Mouse (Mus musculus) lung, embryonic 16.5 days (tissue): Measurements from ENCODE around the gene Ehhadh. TPM values are rescaled to one million over a fixed set of nuclear protein-coding genes. Genes with fewer than 3 reads are reported as not detected.

ENCODE experiments used
- ATAC-seq: fragments of 200-750 bp; cut with Nextera tagmentation; 2 replicates; pipeline ENCODE4 v1.8.0; 2017; ENCODE audit warnings: low read depth, mild to moderate bottlenecking, moderate library complexity
- H3K27ac ChIP-seq: fragments of 300-500 bp; sonication (generic); 2 replicates; pipeline ENCODE4 v1.5.1; 2014; ENCODE audit warnings: mild to moderate bottlenecking, control low read depth, low read length
- H3K27me3 ChIP-seq: fragments of 300-500 bp; sonication (generic); 2 replicates; pipeline ENCODE4 v1.6.1; 2014; ENCODE audit warnings: low read depth, low read length, mixed read lengths; ENCODE audit not compliant: control insufficient read depth, insufficient read depth
- H3K36me3 ChIP-seq: fragments of 300-500 bp; sonication (generic); 2 replicates; pipeline ENCODE4 v1.6.1; 2014; ENCODE audit warnings: low read length; ENCODE audit not compliant: control insufficient read depth, insufficient read depth
- H3K4me1 ChIP-seq: fragments of 300-500 bp; sonication (generic); replicated peaks from 2 replicates; pipeline ENCODE4 v1.6.1; 2014; ENCODE audit warnings: low read length, mixed read lengths; ENCODE audit not compliant: control insufficient read depth, insufficient read depth
- H3K4me2 ChIP-seq: fragments of 300-500 bp; sonication (generic); 2 replicates; pipeline ENCODE4 v1.6.1; 2014; ENCODE audit warnings: low read depth, low read length, control low read depth
- H3K4me3 ChIP-seq: fragments of 300-500 bp; sonication (generic); 2 replicates; pipeline ENCODE4 v1.5.1; 2014; ENCODE audit warnings: mild to moderate bottlenecking, low read length, control low read depth
- H3K9ac ChIP-seq: fragments of 300-500 bp; sonication (generic); 2 replicates; pipeline ENCODE4 v1.6.1; 2014; ENCODE audit warnings: low read length, control low read depth
- H3K9me3 ChIP-seq: fragments of 300-500 bp; sonication (generic); 2 replicates; pipeline ENCODE4 v1.6.1; 2016; ENCODE audit warnings: low read length; ENCODE audit not compliant: control insufficient read depth
- WGBS: fragments of 180-500 bp; shearing (Covaris S2); extraction: QIAGEN DNeasy Blood & Tissue Kit; methylation state at CpG from one replicate; pipeline ENCODE4 v1.1.7; 2014; 5-methylcytosine and 5-hydroxymethylcytosine counted together
- polyA plus RNA-seq: library from polyadenylated mRNA; unstranded; fragments of >200 nt; fragmentation: Nextera tagmentation; extraction: Ambion mirVana; gene quantifications from 2 replicates; pipeline ENCODE4 v1.2.1, GENCODE M21; 2015

The Ehhadh gene
- polyA plus RNA-seq, 1 experiment from 2014 or later: 2.4 TPM

DNA sequence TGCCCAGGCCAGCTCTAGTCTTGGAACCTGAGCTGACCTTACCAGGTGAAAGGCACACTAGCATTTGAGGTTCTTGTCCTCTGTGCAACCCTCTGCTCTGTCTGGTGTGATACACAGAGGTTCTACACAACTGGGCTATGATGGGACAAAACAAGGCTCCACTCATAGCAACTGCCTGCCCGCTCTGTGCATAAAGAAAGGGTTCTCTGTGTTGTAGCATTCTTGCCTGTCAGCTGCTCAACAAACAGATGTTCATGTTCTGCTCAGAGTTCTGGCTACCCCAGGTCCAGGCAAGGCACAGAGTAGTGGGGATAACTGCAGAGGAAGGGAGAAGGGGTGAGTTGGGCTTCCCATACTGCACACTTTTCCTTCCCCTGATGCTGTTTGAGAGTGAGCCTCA lies 63.3 kb downstream of the Ehhadh start:
- Histone ChIP-seq H3K4me3 (no peak overlapping the region), H3K9me3 (no peaks in the 10 kb centered on the region), H3K4me1 (peaks cover 3% of the 10 kb centered on the region; the same call in 1 of the 2 replicates), H3K9ac (no peak overlapping the region), H3K36me3 (no peaks in the 10 kb centered on the region), H3K27me3 (no peaks in the 10 kb centered on the region), H3K4me2 (no peak overlapping the region), H3K27ac (no peak overlapping the region)
- 88% methylated on average over 1 of the region's 1 CpGs for WGBS
- ATAC-seq: no peak

DNA sequence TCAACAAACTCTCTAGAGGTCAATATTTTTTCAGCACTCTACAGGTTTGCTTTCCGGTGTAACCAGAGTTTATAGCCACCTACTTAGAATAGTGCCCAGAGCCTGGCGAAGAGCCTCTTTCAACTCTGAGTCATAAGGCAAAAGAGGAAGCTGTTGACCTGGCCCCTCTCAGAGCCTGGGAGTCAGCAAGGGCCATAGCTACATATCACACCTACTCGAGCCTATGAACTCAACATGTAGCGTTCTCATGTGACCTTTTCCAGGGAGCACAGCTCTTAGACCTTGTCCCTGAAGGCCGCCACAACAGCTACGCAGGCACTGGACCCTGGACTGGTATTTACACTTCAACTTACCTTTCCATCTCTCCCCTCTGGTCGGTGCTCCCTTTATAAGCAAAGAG lies 67.8 kb downstream of the Ehhadh start:
- H3K27ac ChIP-seq: no peak overlapping the region
- H3K4me2 ChIP-seq: no peak overlapping the region
- no peak overlapping the region for H3K9ac ChIP-seq
- no peaks in the 10 kb centered on the region for H3K27me3 ChIP-seq
- WGBS: 64% methylated on average over 7 of the region's 7 CpGs
- H3K9me3 ChIP-seq: no peaks in the 10 kb centered on the region
- no peaks in the 10 kb centered on the region for H3K4me1 ChIP-seq
- ATAC-seq: no peak
- no peak overlapping the region for H3K4me3 ChIP-seq
- no peaks in the 10 kb centered on the region for H3K36me3 ChIP-seq

DNA sequence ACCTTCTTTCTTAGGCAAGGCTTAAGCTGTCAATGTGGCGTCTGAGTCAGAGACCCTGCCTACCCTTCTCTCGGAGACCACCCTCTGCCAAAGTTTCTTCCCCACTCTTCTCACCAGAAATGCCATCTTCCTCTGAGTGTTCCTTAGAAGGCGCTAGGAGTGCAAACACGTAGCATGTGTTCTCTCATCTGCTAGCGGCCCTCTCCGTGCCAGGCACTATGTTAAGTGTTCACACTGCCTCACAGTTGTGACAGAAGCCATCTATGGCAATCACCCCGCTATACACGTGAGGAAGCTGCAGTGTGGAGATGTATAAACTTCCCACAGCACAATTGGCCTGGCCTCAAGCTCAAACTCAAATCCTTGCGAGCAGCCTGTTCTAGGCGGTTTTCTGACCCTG lies 73.1 kb downstream of the Ehhadh start:
- H3K4me3 ChIP-seq: no peak overlapping the region
- ATAC-seq: no peak
- 72% methylated on average over 10 of the region's 10 CpGs for WGBS
- no peak overlapping the region for H3K27ac ChIP-seq
- H3K9me3 ChIP-seq: no peaks in the 10 kb centered on the region
- no peaks in the 10 kb centered on the region for H3K27me3 ChIP-seq
- no peak overlapping the region for H3K4me2 ChIP-seq
- H3K4me1 ChIP-seq: no peaks in the 10 kb centered on the region
- no peaks in the 10 kb centered on the region for H3K36me3 ChIP-seq
- H3K9ac ChIP-seq: no peak overlapping the region

Other genes with a start within 250 kb of the Ehhadh start
- gene 2510009E07Rik, start 93.1 kb downstream of the Ehhadh start, polyA plus RNA-seq: 21.7 and 22.0 TPM in 2 replicates
- gene Map3k13, start 6.5 kb upstream of the Ehhadh start, polyA plus RNA-seq: 0.44 and 0.47 TPM in 2 replicates
- 19.8 and 23.1 TPM in 2 replicates for gene Tmem41a, start 159.7 kb upstream of the Ehhadh start, polyA plus RNA-seq
- 2.7 and 3.6 TPM in 2 replicates for gene Liph, start 207.9 kb upstream of the Ehhadh start, polyA plus RNA-seq
- 42.1 and 44.5 TPM in 2 replicates for gene Senp2, start 221.7 kb upstream of the Ehhadh start, polyA plus RNA-seq